Mouse (Mus musculus): ENCODE data around the gene Atp2c2.

The Atp2c2 gene

DNA sequence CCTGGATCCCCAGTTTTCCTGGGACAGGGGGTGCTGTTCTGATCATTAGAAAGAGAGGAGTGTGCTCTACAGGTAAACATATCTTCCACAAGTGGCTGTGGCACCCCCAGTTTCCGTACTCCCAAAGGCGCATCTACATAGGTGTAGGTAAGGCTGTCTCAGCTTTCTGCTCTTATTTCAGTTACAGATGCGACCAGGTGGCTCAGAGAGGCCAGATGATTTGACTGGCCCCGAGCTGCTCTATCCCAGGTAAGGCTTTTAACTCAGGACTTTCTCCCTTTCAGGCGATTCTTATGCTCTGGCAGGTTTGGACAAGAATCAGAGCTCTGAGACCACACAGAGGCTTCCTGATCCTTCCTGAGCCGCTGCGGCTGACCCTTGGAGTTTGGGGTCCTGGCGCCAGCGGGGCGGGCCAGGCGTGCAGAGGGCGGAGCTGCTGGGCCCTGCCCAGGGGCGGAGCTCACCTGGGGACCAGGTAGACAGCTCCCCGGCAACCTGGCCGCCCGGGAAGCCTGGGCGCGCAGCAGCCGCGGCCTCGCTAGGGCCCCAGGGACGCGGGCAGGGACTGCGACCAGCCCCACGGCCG, at the start of gene Atp2c2:
Atp2c2 (plus strand) TSS at position 461 of the 586 bp plus-strand sequence.
- no peak for ATAC-seq (ENCODE audit: low TSS enrichment)

DNA sequence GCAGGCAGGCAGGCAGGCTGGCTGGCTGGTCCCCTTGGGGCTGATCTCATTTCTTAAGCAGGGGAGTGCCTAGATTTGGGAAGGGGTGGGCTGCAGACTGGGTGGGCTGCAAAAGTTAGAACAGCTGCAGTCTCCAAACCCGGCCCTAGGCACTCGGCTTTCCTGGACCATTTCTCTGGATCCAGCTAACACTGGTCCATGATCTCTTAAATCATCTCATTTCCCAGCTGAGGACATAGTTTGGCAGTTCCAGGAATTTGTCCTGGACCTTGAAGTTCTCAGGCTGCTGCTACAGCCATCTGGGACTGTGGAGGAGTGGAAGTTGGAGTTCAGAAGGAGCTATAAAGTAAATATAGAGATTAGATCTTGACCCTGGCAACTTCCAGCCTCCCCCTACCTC, 48.5 kb upstream of the Atp2c2 start:
- ATAC-seq (ENCODE audit: low TSS enrichment): no peak

DNA sequence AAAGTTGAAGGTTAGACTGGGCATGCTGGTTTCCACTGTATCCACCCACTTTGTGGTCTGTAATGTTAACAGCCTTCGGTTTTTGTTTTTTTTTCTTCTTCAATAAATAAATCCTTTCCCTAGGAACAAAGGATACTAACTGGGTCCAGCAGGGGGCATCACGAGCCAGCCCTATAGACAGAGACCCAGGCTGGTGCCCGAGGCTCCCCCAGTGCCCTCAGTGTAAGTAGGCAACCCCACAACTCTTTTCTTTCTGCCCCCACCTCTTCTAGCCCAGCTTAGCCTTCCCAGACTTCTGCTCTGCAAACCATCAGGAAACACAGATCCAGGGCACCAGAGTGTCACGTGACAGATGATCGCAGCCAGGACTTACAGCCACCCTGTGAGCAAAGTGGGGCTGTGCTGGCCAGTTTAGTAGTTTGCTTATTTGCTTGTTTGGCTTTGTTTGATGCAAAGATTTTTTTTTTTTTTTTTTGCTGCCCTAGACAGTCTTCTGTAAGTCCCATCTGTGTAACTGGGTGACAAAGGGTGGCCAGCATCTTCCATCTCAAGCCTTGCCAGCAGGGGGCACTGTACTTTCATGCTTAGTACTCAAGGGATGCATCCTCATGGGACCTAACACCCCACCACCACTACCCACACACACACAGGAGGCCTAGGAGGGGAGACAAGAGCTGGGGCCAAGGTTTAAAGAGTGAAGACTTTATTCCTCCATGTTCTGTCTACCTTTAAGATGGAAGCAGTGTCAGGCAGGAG, 42.9 kb upstream of the Atp2c2 start:
- ATAC-seq (ENCODE audit: low TSS enrichment): no peak

DNA sequence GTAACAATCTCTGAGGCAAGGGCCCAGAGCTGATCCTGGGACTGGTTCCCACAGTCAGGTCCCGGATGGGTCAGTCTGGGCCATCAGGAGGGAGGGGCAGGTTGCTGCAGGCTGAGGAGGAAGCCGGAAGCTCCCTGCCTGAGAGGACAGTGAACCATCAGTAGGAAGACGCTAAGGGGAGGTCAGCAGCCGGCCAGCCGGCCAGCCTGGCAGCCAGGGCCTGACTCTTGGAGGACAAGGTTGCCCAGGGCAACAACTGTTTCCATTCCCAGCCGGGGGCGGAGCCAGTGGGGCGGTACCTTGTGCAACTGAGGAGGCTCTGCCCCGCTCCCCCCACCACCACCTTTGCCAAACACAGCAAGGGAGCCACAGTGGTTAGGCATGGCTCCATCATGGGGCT, 38.7 kb upstream of the Atp2c2 start:
- ATAC-seq (ENCODE audit: low TSS enrichment): no peak

DNA sequence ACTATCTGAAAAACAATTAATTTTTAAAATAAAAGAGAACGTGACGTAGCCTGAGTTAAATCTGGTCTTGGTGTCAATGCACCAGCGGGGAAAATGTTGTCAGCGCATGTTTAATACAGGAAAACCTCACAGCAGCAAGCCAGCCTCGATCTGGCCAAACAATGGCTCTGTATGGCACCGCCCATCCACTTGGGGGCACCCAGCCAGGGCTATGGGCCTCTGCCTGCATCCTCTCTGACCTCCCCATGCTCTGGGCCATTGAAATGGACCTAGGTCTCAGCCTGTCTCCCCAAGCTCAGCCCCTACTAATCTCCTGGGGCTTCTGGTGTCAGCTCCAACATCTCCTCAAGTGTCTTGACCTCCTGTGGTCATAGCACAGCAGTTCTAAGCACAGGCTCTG, 37.9 kb upstream of the Atp2c2 start:
- ATAC-seq (ENCODE audit: low TSS enrichment): no peak

DNA sequence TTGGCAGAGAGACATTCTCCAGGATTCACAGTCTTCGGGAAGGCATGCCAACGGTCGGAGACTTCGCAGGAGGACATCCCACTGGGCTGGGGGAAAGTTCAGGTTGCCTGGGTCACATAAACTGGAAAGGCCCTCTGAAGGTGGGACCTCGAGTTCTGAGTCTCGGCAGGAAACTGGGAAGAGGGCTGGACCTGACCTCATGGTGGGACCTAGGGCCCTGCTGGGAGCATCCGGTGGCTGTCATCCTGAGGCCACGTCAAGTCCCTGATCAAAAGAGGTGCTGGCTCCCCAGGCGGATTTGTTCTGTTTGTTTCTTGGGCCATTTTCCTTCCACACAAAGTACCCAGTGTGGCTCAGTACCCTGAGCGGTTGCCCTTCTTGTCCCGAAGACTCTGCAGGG, 36.4 kb upstream of the Atp2c2 start:
- ATAC-seq (ENCODE audit: low TSS enrichment): no peak

DNA sequence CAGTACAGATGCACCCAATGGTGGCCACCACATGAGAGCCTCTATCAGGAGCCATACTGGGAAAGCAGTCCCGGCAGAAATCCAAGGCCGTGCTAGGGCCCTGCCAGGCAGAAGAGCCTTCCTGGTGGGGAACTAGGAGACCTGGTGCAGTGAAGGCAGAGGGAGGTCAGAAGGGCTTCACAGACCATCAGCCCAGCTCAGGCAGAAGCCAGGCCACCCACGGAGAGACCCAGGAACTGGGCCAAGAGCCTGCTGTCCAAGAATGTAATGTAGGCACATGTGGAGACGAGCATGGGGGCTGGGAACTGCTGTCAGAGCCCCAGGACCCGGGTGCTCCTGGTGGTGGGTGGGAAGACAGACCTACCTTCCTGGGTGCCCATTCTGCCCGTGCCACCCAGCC, 34.5 kb upstream of the Atp2c2 start:
- ATAC-seq (ENCODE audit: low TSS enrichment): no peak

DNA sequence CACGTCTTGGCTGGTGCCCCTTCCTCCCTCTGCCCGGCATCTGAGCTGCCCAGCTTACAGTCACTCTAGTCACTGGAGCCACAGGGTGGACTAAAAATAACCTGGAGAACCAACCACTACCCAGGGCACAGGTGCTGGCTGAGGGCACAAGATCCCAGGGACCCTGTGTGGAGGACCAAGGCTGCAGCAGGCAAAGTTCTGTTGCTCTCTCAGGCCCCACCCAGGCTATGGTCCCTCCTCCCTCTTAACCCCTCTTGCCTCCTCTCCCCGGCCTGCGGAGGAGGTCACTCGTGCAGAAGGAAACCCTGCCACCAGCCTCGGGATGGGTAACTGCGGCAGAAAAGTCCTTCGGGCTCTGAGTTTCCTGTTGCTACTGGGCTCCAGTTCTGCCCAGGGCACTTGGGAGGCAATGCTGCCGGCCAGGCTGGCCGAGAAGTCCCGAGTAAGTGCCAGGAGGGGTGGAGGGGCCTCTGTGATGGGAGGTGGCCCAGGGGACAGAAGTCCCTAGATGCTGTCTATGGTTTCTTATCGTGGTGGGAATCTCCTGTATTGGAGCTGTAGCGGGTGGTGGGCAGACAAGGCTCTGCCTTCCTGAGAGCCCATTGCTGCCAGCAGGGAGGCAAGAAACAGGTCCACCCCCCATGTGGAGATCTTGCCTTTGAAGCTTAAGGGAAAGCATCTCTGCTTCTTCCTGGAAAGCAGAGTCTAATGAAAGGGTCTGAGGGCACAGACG, 33.4 kb upstream of the Atp2c2 start, which contains the start of gene Wfdc1:
Wfdc1 (plus strand) TSS at position 147 of the 733 bp plus-strand sequence.
- ATAC-seq (ENCODE audit: low TSS enrichment): no peak

DNA sequence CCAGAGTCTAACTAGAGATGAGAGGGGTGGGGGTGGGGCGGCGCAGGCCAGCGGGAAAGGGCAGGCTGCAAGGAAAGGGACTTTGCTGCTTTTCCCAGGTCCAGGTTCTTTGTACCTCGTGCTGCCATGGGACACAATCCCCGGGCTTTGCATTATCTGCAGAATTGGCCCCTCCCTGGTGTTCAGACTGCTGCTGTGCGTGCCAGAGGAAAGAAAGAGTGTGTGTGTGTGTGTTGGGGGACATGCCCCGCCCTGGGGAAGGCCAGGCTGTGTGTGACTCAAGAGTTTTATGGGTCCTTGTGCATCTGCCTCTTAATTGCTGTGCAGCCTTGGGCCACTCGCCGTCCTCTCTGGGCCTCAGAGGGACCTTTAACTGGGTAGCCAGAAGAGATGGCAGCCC, 31.4 kb upstream of the Atp2c2 start:
- ATAC-seq (ENCODE audit: low TSS enrichment): no peak

DNA sequence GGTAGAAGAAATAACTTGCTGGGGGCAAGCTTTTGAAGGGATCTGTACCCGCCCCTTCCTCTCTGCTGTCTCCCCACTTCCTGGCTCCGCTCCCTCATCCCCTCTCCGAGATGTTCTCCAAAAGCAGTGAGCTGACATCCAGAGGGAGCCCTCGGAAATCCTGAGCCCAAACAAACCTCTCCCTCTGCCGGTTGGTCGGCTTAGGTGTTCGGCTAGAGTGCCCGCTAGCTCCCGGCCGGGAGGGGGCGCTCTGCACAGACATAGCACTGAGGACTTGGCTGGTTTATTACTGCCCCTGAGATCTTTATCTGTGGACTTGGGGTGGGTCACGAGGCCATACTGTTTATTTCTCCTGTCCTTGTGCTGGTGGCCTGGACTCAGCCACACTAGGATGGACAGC, 30.5 kb upstream of the Atp2c2 start:
- no peak for ATAC-seq (ENCODE audit: low TSS enrichment)

DNA sequence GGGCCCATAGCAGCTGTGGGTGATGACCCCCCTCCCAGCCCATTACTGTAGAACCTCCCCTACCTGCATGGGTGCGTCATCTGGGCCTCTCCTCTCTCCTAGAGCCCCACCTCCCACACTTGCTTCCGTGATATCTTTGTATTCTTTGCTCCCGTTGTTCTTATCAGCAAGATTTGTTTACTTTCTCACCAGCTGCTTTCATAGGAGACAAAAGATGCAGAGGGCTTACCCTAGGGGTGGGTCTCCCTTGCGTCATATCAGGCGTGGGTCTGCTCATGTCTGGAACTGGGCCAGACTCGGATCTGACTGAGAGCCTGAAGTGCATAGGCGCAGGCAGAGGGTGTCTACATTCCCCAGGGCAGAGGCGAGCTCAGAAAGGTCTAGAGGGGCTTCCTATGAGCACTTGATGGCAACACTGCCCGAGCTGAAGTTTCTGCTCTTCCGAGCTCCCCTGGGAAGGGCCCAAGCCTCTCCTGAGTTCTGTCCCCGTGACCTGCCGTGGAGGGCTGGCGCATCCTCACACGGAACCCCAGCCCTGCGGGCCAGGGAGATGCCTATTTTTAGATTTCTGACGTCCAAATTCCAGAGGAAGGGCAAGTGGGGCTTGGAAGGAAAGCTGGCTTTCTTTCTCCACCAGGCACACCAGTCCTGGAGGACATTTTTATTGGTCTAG, 29.3 kb upstream of the Atp2c2 start:
- no peak for ATAC-seq (ENCODE audit: low TSS enrichment)

DNA sequence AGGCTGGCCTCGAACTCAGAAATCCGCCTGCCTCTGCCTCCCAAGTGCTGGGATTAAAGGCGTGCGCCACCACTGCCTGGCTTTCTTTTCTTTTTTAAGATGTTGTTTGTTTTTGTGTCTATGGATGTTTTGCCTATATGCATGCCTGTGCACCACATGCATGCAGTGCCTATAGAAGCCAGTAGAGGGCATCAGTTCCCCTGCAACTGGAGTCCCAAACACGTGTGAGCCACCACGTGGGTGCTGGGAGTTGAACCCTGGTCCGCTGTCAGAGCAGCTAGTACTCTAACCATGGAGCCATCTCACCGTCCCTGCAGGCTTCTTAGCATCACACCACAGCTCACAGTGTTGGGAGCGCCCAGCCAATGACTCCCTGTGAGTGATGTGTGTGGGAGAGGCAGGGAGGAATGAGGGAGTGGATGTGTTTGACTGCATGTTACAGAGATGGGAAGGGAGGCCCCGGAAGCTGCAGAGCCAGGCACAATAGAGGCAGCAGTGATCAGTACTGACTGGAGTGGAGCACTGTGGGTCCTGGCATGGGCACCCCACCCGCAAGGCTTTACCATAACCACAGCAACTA, 25.7 kb upstream of the Atp2c2 start:
- no peak for ATAC-seq (ENCODE audit: low TSS enrichment)

DNA sequence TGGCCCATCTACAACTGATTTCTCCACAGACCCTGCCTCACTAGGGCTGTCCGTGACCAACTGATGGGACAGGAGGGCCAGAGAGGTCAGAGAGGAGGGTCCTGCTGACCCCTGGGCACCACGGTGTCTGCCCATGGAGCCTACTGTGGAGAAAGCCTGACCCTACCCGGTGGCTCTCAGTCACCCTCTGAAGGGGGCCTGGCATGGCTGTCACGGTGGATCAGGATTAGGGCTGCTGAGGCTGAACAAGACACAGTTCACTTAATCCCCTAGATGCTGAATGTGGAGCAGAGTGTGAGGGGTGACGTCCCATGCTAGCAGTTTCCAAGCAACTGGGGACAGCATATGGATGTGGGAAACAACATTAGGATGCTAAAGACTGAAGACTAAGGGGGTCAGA, 24.4 kb upstream of the Atp2c2 start:
- ATAC-seq (ENCODE audit: low TSS enrichment): no peak

DNA sequence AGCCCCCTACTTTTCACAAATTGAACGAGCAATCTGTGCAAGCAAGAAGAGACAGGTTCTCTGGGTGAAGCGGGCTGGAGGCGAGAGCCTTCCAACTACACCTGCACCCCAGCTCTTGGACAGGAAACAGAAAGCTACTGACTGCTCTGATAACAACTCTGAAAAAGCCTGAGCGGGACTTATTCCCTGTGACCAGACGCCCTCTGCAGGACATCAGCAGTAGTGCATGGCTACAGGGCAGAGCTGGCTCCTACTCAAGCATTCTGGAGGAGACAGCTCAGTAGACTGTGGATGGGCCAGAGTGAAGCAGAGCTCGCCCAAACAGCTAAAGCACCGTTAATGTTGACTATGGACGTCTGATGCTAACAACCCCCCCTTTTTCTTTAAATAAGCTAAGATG, 23.4 kb upstream of the Atp2c2 start:
- peak; percentile 93 for ATAC-seq (ENCODE audit: low TSS enrichment)

DNA sequence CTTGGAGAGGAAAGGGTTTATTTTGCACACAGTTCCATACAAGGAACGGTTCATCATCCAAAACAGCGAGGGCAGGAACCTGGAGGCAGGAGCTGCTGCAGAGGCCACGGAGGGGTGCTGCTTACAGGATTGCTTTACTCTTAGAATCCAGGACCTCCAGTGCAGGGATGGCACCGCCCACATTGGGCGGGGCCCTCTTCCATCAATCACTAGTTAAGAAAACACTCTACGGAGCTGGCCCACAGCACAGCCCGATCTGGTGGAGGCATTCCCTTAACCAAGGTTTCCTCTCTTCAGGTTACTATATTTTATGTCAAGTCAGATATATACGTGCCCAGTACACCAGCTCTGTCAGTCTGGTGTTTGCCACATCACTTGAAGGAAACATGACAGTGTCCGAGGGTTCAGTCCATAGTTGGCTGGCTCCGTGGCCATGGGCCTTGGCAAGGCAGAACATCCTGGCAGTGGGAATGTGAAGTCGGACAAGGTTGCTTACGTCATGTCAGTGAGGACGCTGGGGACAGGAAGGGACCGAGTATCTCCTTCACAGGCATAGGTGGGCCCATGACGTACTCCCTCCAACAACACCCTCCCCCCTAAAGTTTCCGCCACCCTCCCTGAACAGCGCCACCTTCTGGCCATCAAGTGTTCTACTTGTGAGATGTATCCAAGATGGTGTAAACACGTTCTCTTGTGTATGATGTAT, 21.5 kb upstream of the Atp2c2 start:
- no peak for ATAC-seq (ENCODE audit: low TSS enrichment)

DNA sequence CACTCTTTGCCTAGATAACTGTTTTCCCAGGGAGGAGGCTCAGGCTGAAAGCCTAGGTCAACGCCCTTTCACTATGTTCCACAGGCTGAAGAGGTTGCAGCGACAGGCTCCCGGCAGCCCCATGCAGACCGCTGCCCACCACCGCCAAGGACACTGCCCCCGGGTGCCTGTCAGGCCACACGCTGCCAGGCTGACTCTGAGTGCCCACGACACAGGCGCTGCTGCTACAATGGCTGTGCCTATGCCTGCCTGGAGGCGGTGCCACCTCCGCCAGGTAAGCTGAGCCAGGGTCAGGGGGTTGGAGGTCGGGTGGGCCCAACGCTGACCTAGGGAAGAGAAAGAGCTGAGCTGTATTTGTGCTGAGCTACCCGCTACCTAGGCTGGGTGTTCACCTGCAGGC, 20.6 kb upstream of the Atp2c2 start:
- ATAC-seq (ENCODE audit: low TSS enrichment): no peak

DNA sequence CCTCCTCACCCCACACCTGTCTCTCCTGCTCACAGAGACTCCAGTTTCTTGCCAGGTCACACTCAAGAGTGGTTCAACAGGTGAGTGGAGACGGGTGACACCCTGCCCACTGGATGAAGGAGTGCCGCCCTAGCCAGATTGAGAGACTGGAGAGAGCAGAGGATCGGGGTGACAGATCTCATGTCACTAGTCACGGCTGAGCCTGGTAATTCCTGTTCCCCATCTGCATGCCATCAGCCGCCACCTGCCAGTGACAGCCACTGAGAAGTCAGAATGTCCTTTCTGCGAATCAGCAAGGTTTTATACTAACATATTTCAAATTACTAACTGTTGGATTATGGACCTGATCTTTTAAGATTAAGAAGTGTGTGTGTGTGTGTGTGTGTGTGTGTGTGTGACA, 9.2 kb upstream of the Atp2c2 start:
- ATAC-seq (ENCODE audit: low TSS enrichment): no peak

DNA sequence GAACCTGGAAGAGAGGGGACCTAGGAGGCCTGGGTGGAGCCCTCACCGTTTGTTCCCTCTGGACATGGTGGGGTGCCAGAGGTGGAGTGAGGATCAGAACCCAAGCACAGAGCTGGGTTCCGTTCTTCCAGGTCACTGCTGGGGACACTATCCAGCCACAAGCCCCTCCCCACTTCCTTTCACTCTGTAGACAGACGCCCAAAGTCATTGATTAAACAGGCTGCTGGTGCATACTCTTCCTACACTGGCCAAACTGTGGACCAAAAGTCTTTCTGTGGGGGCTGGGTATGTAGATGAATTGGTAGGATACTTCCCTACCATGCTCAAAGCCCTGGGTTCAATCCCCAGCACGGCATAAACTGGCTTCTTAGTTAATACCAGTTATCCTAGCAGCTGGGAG, 7.8 kb upstream of the Atp2c2 start:
- ATAC-seq (ENCODE audit: low TSS enrichment): no peak

DNA sequence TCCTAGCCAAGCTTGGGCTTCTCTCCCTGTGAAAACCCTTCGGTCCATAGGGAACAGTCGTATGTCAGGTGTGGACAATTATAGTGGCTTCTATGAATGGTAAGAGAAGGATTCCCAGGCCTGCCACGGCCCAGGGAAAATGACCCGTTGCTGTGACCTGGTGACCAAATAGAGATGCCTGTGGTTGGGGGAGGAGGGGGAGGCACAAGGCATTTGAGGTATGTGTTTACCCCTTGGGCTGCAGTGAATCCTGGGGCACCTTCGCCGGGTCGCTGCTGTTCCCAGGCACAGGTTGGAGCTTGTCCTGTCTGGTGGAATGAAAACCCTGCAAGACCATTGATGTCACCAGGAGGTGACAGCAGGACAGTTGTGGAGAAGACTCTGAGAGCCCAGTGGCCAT, 5.1 kb upstream of the Atp2c2 start:
- no peak for ATAC-seq (ENCODE audit: low TSS enrichment)

DNA sequence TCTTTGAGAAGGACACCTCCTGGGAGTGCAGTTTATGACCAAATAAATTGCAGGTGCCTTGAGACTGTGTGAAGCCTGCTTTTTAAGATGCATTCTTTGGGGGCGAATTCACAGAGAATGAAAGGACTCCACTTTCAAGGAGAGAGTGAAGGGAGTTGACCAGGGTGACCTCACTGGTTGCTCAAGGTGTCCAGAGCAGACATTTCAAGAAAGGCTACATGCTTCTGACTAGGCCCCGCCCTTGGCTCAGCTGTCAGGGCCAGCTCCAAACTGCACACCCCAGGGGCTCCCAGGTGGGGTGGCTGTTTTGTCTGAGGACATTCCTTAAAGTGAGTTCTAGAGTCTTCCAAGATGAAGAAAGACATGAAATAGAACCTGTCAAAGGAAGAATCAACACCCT, 2.6 kb upstream of the Atp2c2 start:
- ATAC-seq (ENCODE audit: low TSS enrichment): no peak

DNA sequence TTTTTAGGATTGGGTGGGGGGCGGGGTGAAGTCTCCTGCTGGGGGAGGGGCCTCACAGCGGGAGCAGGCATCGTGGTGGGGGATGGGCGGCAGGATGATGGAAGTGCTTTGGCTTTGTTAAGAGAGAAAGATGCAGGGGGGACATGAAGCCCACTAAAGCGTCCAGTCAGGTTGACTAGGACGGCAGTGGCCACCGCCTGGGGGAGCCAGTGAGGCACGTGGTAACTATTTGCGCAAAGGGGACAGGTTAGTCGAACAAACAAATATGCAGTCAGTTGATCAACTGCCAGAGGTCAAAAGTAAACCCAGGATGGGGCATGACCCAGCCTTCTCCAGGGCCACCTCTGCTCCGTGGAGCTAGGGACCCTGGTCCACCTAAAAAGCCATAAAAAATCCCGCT, 849 bp upstream of the Atp2c2 start:
- no peak for ATAC-seq (ENCODE audit: low TSS enrichment)

DNA sequence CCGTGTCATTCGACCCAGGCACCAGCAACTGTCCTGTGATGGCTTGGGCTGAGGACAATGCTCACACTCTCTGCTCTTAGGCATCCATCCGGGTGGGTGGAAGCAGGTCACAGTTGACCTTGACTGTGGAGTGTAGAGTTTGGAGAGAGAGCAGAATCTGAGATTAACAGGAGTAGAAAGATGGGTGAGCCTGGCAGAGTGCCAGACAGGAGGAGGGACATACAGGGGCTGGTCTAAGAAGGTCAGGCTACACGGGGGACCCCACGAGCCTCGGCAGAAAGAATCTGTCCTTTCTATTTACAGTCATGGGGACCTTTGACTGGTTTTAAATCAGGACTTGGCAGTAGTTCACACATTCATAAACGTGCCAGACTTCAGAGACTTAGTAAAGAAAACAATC, 3.2 kb downstream of the Atp2c2 start:
- no peak for ATAC-seq (ENCODE audit: low TSS enrichment)

Measured in frontal cortex, adult (tissue).